Mouse (Mus musculus): ENCODE results near the gene Mvb12b.

GRCm38 (mm10) chr2:33760571-33760991, 127.2 kb downstream of the Mvb12b start:
- no peak for TF ChIP-seq GATA1 (IDR thresholded peaks at IDR 0.05; ENCODE audit: low read length)
- TF ChIP-seq TAL1 (IDR thresholded peaks at IDR 0.05; ENCODE audit: low read length): no peak
